Mouse (Mus musculus) cortical plate, adult 2 months (tissue): ENCODE measurements at regions not wholly inside any gene's neighbourhood (a gene's known extent, or its start where the extent isn't known, plus 50 kb on each side); places are given as distances from the start of the nearest gene placed in this dataset.
"Not testable (repeated sequence)": the region's sequence is repeated elsewhere in the genome, so short reads cannot be mapped to it uniquely, and the experiment has no call there.

Experiments
- H3K27ac ChIP-seq: fragments of 200-500 bp; 2 replicates; pipeline ENCODE4 v1.5.1; 2012; ENCODE audit warnings: low read length, control low read depth, inconsistent platforms; ENCODE audit not compliant: insufficient read depth
- H3K4me1 ChIP-seq: fragments of 200-500 bp; 2 replicates; pipeline ENCODE4 v1.6.1; 2011; ENCODE audit warnings: low read length; ENCODE audit not compliant: control insufficient read depth, insufficient read depth
- H3K4me3 ChIP-seq: fragments of 200-500 bp; 2 replicates; pipeline ENCODE4 v1.5.1; 2011; ENCODE audit warnings: mild to moderate bottlenecking, low read length, control low read depth; ENCODE audit not compliant: insufficient read depth
- CTCF ChIP-seq: fragments of 200-500 bp; IDR thresholded peaks from 2 replicates; pipeline ENCODE4 v1.5.1; 2011; ENCODE audit warnings: mild to moderate bottlenecking, control low read depth, low read length; ENCODE audit not compliant: insufficient read depth; ENCODE audit errors: extremely low read depth
- POLR2A ChIP-seq: fragments of 200-500 bp; IDR thresholded peaks from 2 replicates; pipeline ENCODE4 v1.6.1; 2011; ENCODE audit warnings: mild to moderate bottlenecking, low read length, control low read depth; ENCODE audit not compliant: insufficient read depth; ENCODE audit errors: extremely low read depth

- H3K4me3 ChIP-seq = no peak overlapping the region
- no peaks in the 10 kb centered on the region for H3K4me1 ChIP-seq
- H3K27ac ChIP-seq = no peak overlapping the region
- TF ChIP-seq POLR2A = no peak
- no peak for TF ChIP-seq CTCF
These were observed 119.3 kb upstream of the Foxk1 start for GRCm38 (mm10) chr5:142281997-142282396.

GRCm38 (mm10) chr5:142287981-142288380, 113.3 kb upstream of the Foxk1 start:
- H3K4me1 ChIP-seq = no peaks in the 10 kb centered on the region; the same call in 1 of the 2 replicates
- H3K4me3 ChIP-seq = no peak overlapping the region
- TF ChIP-seq CTCF (no peak), POLR2A (no peak)
- H3K27ac ChIP-seq = no peak overlapping the region

GRCm38 (mm10) chr5:142291451-142291850, 109.8 kb upstream of the Foxk1 start:
- Histone ChIP-seq H3K27ac (no peak overlapping the region), H3K4me3 (no peak overlapping the region), H3K4me1 (no peaks in the 10 kb centered on the region; the same call in 1 of the 2 replicates)
- no peak for TF ChIP-seq POLR2A
- no peak for TF ChIP-seq CTCF

GRCm38 (mm10) chr5:142296401-142296800, 104.9 kb upstream of the Foxk1 start:
- not testable (repeated sequence) for H3K4me1 ChIP-seq, H3K4me3 ChIP-seq, H3K27ac ChIP-seq

GRCm38 (mm10) chr5:142299621-142300020, 101.7 kb upstream of the Foxk1 start:
- Histone ChIP-seq H3K4me1 (no peaks in the 10 kb centered on the region), H3K4me3 (no peak overlapping the region), H3K27ac (no peak overlapping the region)
- no peak for TF ChIP-seq POLR2A
- TF ChIP-seq CTCF = no peak

- Histone ChIP-seq H3K4me1 (no peaks in the 10 kb centered on the region), H3K4me3 (no peak overlapping the region), H3K27ac (no peak overlapping the region)
- TF ChIP-seq POLR2A (no peak), CTCF (no peak)
These were observed 92.8 kb upstream of the Foxk1 start for GRCm38 (mm10) chr5:142308511-142308910.

GRCm38 (mm10) chr5:142313944-142314343, 87.4 kb upstream of the Foxk1 start:
- peaks cover 3% of the 10 kb centered on the region for H3K4me1 ChIP-seq
- H3K27ac ChIP-seq = no peak overlapping the region
- TF ChIP-seq CTCF (no peak), POLR2A (no peak)
- H3K4me3 ChIP-seq = no peak overlapping the region

- TF ChIP-seq POLR2A (no peak), CTCF (no peak)
- Histone ChIP-seq H3K4me3 (no peak overlapping the region), H3K27ac (no peak overlapping the region), H3K4me1 (peaks cover 3% of the 10 kb centered on the region)
These were observed 86.8 kb upstream of the Foxk1 start for GRCm38 (mm10) chr5:142314466-142314865.

- Histone ChIP-seq H3K4me1 (peaks cover 3% of the 10 kb centered on the region), H3K27ac (no peak overlapping the region), H3K4me3 (no peak overlapping the region)
- TF ChIP-seq POLR2A (no peak), CTCF (peak; percentile 85)
These were observed 82.0 kb upstream of the Foxk1 start for GRCm38 (mm10) chr5:142319268-142319667.

GRCm38 (mm10) chr5:142321316-142321715, 80.0 kb upstream of the Foxk1 start:
- TF ChIP-seq POLR2A = no peak
- no peak for TF ChIP-seq CTCF
- H3K4me3 ChIP-seq = no peak overlapping the region
- H3K27ac ChIP-seq = no peak overlapping the region
- H3K4me1 ChIP-seq = peaks cover 2% of the 10 kb centered on the region; the same call in 1 of the 2 replicates

- H3K4me3 ChIP-seq = no peak overlapping the region
- TF ChIP-seq POLR2A (no peak), CTCF (no peak)
- H3K4me1 ChIP-seq = no peaks in the 10 kb centered on the region
- H3K27ac ChIP-seq = no peak overlapping the region
These were observed 76.4 kb upstream of the Foxk1 start for GRCm38 (mm10) chr5:142324928-142325327.
